Mouse (Mus musculus) embryo, embryonic 11.5 days (tissue): ENCODE data around the gene Phlda1.

Source experiments
- DNase-seq: peaks from one replicate; pipeline ENCODE4 v3.0.0-alpha.2; 2012; ENCODE audit warnings: low read depth, low spot score

Phlda1 gene

GRCm38 (mm10) chr10:111504606-111505005, 1.5 kb upstream of the Phlda1 start:
- DNase-seq, result no peak

GRCm38 (mm10) chr10:111505406-111505805, 680 bp upstream of the Phlda1 start:
- DNase-seq, result no peak

- DNase-seq, result no peak
Observed at GRCm38 (mm10) chr10:111506926-111507459, 907 bp downstream of the Phlda1 start.

GRCm38 (mm10) chr10:111507460-111508211, 1.6 kb downstream of the Phlda1 start:
- no peak for DNase-seq

- no peak for DNase-seq
Observed at GRCm38 (mm10) chr10:111508324-111509080, 2.4 kb downstream of the Phlda1 start.

- DNase-seq, result no peak
Observed at GRCm38 (mm10) chr10:111509103-111509784, 3.2 kb downstream of the Phlda1 start.

GRCm38 (mm10) chr10:111509981-111510380, 3.9 kb downstream of the Phlda1 start:
- no peak for DNase-seq

- DNase-seq, result no peak
Observed at GRCm38 (mm10) chr10:111510798-111511197, 4.7 kb downstream of the Phlda1 start.

- no peak for DNase-seq
Observed at GRCm38 (mm10) chr10:111512036-111512568, 6.0 kb downstream of the Phlda1 start.

- no peak for DNase-seq
Observed at GRCm38 (mm10) chr10:111514282-111514885, 8.3 kb downstream of the Phlda1 start.

GRCm38 (mm10) chr10:111515071-111516010, 9.3 kb downstream of the Phlda1 start:
- DNase-seq, result no peak

- no peak for DNase-seq
Observed at GRCm38 (mm10) chr10:111516172-111516588, 10.1 kb downstream of the Phlda1 start.

GRCm38 (mm10) chr10:111516804-111517436, 10.8 kb downstream of the Phlda1 start:
- no peak for DNase-seq

- DNase-seq, result no peak
Observed at GRCm38 (mm10) chr10:111518350-111518749, 12.3 kb downstream of the Phlda1 start.

GRCm38 (mm10) chr10:111519620-111520370, 13.7 kb downstream of the Phlda1 start:
- no peak for DNase-seq

- DNase-seq, result no peak
Observed at GRCm38 (mm10) chr10:111520621-111521020, 14.5 kb downstream of the Phlda1 start.

- DNase-seq, result no peak
Observed at GRCm38 (mm10) chr10:111521636-111522035, 15.6 kb downstream of the Phlda1 start.

GRCm38 (mm10) chr10:111522230-111522629, 16.1 kb downstream of the Phlda1 start:
- no peak for DNase-seq

- DNase-seq, result no peak
Observed at GRCm38 (mm10) chr10:111523894-111524293, 17.8 kb downstream of the Phlda1 start.
